Mouse (Mus musculus): ENCODE data around the gene Itprip.
"Not testable (repeated sequence)": the region's sequence is repeated elsewhere in the genome, so short reads cannot be mapped to it uniquely, and the experiment has no call there.

The Itprip gene

DNA sequence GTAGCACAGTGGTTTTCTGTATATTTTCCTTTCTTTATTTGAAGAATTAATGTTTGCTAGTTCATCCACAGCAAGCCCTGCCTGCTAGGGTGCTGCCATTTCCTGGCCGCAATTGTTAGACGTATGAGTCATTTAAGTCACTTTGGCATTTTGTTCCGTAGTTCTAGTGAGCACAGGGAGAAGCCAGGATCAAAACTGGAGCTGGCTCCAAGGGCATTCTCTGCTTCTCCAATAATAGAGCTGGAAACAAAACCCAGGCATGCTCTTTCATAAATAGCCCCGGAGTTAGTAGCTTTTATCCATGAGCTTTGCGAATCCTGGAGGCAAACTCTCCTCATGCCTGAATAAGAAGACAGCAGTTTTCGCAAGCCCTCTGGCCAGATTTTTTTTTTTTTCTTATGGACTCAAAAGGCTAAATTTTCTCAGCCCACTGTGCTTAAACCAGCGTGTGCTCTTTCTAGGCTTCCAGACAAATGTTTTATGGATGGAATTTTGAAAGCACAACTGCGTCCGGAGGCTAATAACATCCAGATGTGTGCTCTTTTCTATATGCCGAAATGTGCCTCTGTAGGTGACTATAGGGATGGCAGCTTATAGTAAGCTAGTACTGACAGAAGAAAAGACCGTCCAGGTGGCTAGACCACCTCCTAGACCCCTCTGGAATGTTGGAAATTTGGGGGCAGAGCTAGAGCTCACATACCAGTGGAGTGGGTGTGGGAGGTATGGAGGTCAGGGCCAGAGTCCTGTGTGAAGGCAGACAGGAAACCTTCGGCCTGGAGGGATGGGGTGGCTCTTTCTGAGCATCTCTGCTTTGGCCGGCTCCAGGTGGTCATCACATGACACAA lies 64.9 kb downstream of the Itprip start:
- no peak for DNase-seq (ENCODE audit: low spot score in 2 of 2)

DNA sequence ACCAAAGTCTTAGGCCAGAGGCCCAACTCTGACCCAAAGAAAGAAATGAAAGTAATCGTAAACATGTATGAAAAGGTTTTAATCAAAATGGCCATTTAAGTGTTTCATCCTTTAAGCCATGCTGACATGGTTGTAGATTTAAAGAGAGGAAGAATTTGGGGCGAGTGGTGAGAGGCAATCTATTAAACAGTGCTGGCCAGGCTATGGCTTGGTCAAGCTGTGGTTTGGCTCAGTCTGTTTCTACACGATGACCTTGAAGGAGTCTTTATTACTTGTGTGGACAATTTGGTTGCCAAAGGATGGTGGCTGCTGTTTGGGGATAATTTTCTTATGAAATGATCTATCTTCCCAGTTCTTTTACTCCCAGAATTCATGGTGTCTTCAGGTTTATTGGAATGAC lies 66.0 kb downstream of the Itprip start:
- no peak for DNase-seq (ENCODE audit: low spot score in 2 of 2)

DNA sequence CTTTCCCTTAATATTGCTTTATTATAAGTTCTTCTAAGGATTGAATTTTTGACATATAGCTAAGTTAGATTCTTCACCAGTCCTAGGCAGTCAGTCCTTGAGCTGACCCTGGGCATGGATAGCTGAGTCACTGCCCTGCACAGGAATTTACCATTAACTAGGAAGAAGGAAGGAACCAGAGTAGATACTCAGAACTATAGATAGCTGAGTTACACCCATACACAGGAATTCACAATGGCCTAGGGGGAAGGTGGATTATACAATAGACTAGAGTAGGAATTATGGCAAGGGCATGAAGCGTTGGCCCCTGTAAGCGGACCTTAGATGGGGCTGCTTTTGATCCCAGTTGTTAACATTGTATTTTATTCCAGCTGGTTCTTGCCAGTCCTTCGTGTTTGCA lies 67.0 kb downstream of the Itprip start:
- DNase-seq (ENCODE audit: low spot score in 2 of 2) = not testable (repeated sequence)

DNA sequence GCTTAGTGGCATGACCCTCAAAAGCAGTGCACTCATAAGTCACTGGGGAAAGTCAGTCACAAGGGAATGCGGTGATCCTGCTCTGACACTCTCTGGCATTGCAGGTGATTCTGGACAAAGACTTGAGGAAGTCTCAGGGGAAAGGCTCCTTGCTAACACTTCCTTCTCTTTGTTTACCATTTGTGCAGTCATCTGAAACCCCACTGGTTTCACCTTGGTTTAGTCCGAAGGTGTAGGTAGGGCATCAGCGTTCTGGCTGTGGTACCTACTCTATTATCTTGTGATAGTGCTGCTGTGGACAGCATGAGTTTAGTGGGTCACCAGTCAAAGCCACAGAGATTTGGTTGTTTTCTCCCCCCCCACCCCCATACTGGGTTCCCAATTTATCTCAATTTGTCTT lies 69.4 kb downstream of the Itprip start:
- DNase-seq (ENCODE audit: low spot score in 2 of 2) = no peak

All from frontal cortex, postnatal 10 days (tissue).